Mouse (Mus musculus): Measurements from ENCODE around the gene Osbpl11. TPM values are rescaled to one million over a fixed set of nuclear protein-coding genes. Genes with fewer than 3 reads are reported as not detected.
"Not testable (repeated sequence)": the region's sequence is repeated elsewhere in the genome, so short reads cannot be mapped to it uniquely, and the experiment has no call there.

Gene Osbpl11
- polyA plus RNA-seq, 1 experiment from 2014 or later, result 11.7 TPM

- no peak for ATAC-seq
- H3K4me3 ChIP-seq (ENCODE audit: low read length), result no peak overlapping the region
- H3K36me3 ChIP-seq (ENCODE audit: control insufficient read depth, insufficient read depth, low read length), result no peaks in the 10 kb centered on the region
- no peak overlapping the region for H3K27ac ChIP-seq (ENCODE audit: low read depth, low read length)
- no peaks in the 10 kb centered on the region for H3K27me3 ChIP-seq (replicated peaks; ENCODE audit: control insufficient read depth, insufficient read depth, low read length)
- no peaks in the 10 kb centered on the region for H3K9me3 ChIP-seq (ENCODE audit: control insufficient read depth, low read length)
- 87% methylated on average over 11 of the region's 11 CpGs for WGBS
- H3K9ac ChIP-seq (ENCODE audit: low read depth, low read length), result no peak overlapping the region
- no peak overlapping the region for H3K4me2 ChIP-seq (ENCODE audit: low read length)
- no peaks in the 10 kb centered on the region for H3K4me1 ChIP-seq (ENCODE audit: control insufficient read depth, insufficient read depth, low read depth, low read length)
Measured at GRCm38 (mm10) chr16:33158006-33158405, 26.9 kb upstream of the Osbpl11 start.

DNA sequence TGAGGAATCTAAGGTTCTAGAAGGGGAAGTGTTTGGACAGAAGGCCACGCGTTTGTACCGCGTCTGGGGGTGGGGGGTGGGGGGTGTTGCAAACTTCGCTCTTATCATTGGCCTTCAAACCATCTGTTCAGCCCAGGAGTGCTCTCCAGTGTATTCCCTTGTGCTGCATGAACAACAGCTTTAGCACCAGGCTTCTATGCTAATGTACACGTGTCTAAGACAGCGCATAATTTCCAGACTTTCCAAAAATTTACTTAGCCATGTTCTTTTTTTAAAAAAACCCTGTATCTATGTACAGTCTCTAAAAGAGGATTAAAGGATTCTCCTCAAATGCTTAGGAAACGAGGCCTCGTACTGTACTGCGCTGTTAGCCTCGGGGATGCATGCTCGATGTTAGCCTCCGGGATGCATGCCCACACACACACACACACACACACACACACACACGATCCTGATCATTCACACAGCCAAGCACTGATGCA is 26.2 kb upstream of the Osbpl11 start:
- no peak overlapping the region for H3K4me3 ChIP-seq (ENCODE audit: low read length)
- no peak for ATAC-seq
- no peaks in the 10 kb centered on the region for H3K36me3 ChIP-seq (ENCODE audit: control insufficient read depth, insufficient read depth, low read length)
- no peak overlapping the region for H3K27ac ChIP-seq (ENCODE audit: low read depth, low read length)
- H3K9me3 ChIP-seq (ENCODE audit: control insufficient read depth, low read length), result no peaks in the 10 kb centered on the region
- no peaks in the 10 kb centered on the region for H3K27me3 ChIP-seq (replicated peaks; ENCODE audit: control insufficient read depth, insufficient read depth, low read length)
- H3K4me2 ChIP-seq (ENCODE audit: low read length), result no peak overlapping the region
- no peaks in the 10 kb centered on the region for H3K4me1 ChIP-seq (ENCODE audit: control insufficient read depth, insufficient read depth, low read depth, low read length)
- 74% methylated on average over 14 of the region's 14 CpGs for WGBS
- H3K9ac ChIP-seq (ENCODE audit: low read depth, low read length), result no peak overlapping the region

- Histone ChIP-seq H3K9ac (ENCODE audit: low read depth, low read length) (no peak overlapping the region), H3K4me2 (ENCODE audit: low read length) (no peak overlapping the region), H3K4me1 (ENCODE audit: control insufficient read depth, insufficient read depth, low read depth, low read length) (no peaks in the 10 kb centered on the region), H3K27ac (ENCODE audit: low read depth, low read length) (no peak overlapping the region), H3K4me3 (ENCODE audit: low read length) (no peak overlapping the region), H3K9me3 (ENCODE audit: control insufficient read depth, low read length) (no peaks in the 10 kb centered on the region), H3K36me3 (ENCODE audit: control insufficient read depth, insufficient read depth, low read length) (no peaks in the 10 kb centered on the region), H3K27me3 (replicated peaks; ENCODE audit: control insufficient read depth, insufficient read depth, low read length) (no peaks in the 10 kb centered on the region)
- ATAC-seq, result no peak
- 89% methylated on average over 2 of the region's 2 CpGs for WGBS
Measured at GRCm38 (mm10) chr16:33159363-33159762, 25.5 kb upstream of the Osbpl11 start.

GRCm38 (mm10) chr16:33163330-33164090 is 21.4 kb upstream of the Osbpl11 start:
- Histone ChIP-seq H3K9ac (ENCODE audit: low read depth, low read length) (no peak overlapping the region), H3K36me3 (ENCODE audit: control insufficient read depth, insufficient read depth, low read length) (no peaks in the 10 kb centered on the region), H3K27me3 (replicated peaks; ENCODE audit: control insufficient read depth, insufficient read depth, low read length) (no peaks in the 10 kb centered on the region), H3K27ac (ENCODE audit: low read depth, low read length) (no peak overlapping the region), H3K4me2 (ENCODE audit: low read length) (no peak overlapping the region), H3K4me1 (ENCODE audit: control insufficient read depth, insufficient read depth, low read depth, low read length) (no peaks in the 10 kb centered on the region), H3K4me3 (ENCODE audit: low read length) (no peak overlapping the region), H3K9me3 (ENCODE audit: control insufficient read depth, low read length) (no peaks in the 10 kb centered on the region; the same call in 1 of the 2 replicates)
- no peak for ATAC-seq
- WGBS, result 79% methylated on average over 13 of the region's 13 CpGs

- H3K9me3 ChIP-seq (ENCODE audit: control insufficient read depth, low read length); ATAC-seq; H3K4me3 ChIP-seq (ENCODE audit: low read length); H3K27ac ChIP-seq (ENCODE audit: low read depth, low read length); H3K4me2 ChIP-seq (ENCODE audit: low read length); H3K9ac ChIP-seq (ENCODE audit: low read depth, low read length); H3K27me3 ChIP-seq (replicated peaks; ENCODE audit: control insufficient read depth, insufficient read depth, low read length); H3K4me1 ChIP-seq (ENCODE audit: control insufficient read depth, insufficient read depth, low read depth, low read length); H3K36me3 ChIP-seq (ENCODE audit: control insufficient read depth, insufficient read depth, low read length): not testable (repeated sequence)
- 65% methylated on average over 6 of the region's 6 CpGs for WGBS
Measured at GRCm38 (mm10) chr16:33166284-33166683, 18.6 kb upstream of the Osbpl11 start.

GRCm38 (mm10) chr16:33167537-33167936 is 17.3 kb upstream of the Osbpl11 start:
- Histone ChIP-seq H3K9me3 (ENCODE audit: control insufficient read depth, low read length) (no peaks in the 10 kb centered on the region; the same call in 1 of the 2 replicates), H3K4me2 (ENCODE audit: low read length) (no peak overlapping the region), H3K36me3 (ENCODE audit: control insufficient read depth, insufficient read depth, low read length) (no peaks in the 10 kb centered on the region), H3K4me3 (ENCODE audit: low read length) (no peak overlapping the region), H3K9ac (ENCODE audit: low read depth, low read length) (no peak overlapping the region), H3K27ac (ENCODE audit: low read depth, low read length) (no peak overlapping the region), H3K4me1 (ENCODE audit: control insufficient read depth, insufficient read depth, low read depth, low read length) (no peaks in the 10 kb centered on the region), H3K27me3 (replicated peaks; ENCODE audit: control insufficient read depth, insufficient read depth, low read length) (no peaks in the 10 kb centered on the region)
- no peak for ATAC-seq
- 47% methylated on average over 5 of the region's 5 CpGs for WGBS

- H3K27me3 ChIP-seq (replicated peaks; ENCODE audit: control insufficient read depth, insufficient read depth, low read length), result no peaks in the 10 kb centered on the region
- H3K4me1 ChIP-seq (ENCODE audit: control insufficient read depth, insufficient read depth, low read depth, low read length), result no peaks in the 10 kb centered on the region
- 74% methylated on average over 8 of the region's 8 CpGs for WGBS
- H3K9me3 ChIP-seq (ENCODE audit: control insufficient read depth, low read length), result no peaks in the 10 kb centered on the region; the same call in 1 of the 2 replicates
- no peak overlapping the region for H3K9ac ChIP-seq (ENCODE audit: low read depth, low read length)
- H3K27ac ChIP-seq (ENCODE audit: low read depth, low read length), result no peak overlapping the region
- no peak overlapping the region for H3K4me2 ChIP-seq (ENCODE audit: low read length)
- H3K4me3 ChIP-seq (ENCODE audit: low read length), result no peak overlapping the region
- H3K36me3 ChIP-seq (ENCODE audit: control insufficient read depth, insufficient read depth, low read length), result no peaks in the 10 kb centered on the region
- ATAC-seq, result no peak
Measured at GRCm38 (mm10) chr16:33169471-33170034, 15.3 kb upstream of the Osbpl11 start.

GRCm38 (mm10) chr16:33170716-33171587 is 13.9 kb upstream of the Osbpl11 start:
- Histone ChIP-seq H3K4me1 (ENCODE audit: control insufficient read depth, insufficient read depth, low read depth, low read length) (no peaks in the 10 kb centered on the region), H3K4me3 (ENCODE audit: low read length) (no peak overlapping the region), H3K36me3 (ENCODE audit: control insufficient read depth, insufficient read depth, low read length) (no peaks in the 10 kb centered on the region), H3K4me2 (ENCODE audit: low read length) (no peak overlapping the region), H3K27ac (ENCODE audit: low read depth, low read length) (no peak overlapping the region), H3K9me3 (ENCODE audit: control insufficient read depth, low read length) (no peaks in the 10 kb centered on the region), H3K27me3 (replicated peaks; ENCODE audit: control insufficient read depth, insufficient read depth, low read length) (no peaks in the 10 kb centered on the region), H3K9ac (ENCODE audit: low read depth, low read length) (no peak overlapping the region)
- no peak for ATAC-seq
- WGBS, result 79% methylated on average over 9 of the region's 9 CpGs

DNA sequence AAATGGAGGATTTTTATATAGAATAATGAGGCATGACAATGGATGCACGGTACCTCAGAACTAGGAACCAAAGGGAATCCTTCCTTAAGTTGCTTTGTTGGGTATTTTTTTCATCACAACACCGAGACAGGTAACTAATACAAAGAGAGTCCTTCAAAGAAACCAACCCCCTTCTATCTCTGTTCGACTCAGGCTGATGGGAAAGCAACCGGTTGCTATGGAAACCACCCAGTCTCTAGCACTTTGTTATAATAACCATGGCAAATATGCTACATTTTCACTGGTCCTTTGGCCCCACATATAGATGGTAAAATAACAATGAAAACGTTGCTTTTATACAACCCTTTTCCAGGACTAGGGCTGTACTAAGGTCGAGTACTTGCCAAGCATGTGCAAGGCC is 13.1 kb upstream of the Osbpl11 start:
- Histone ChIP-seq H3K9ac (ENCODE audit: low read depth, low read length) (no peak overlapping the region), H3K4me2 (ENCODE audit: low read length) (no peak overlapping the region), H3K27ac (ENCODE audit: low read depth, low read length) (no peak overlapping the region), H3K4me1 (ENCODE audit: control insufficient read depth, insufficient read depth, low read depth, low read length) (no peaks in the 10 kb centered on the region), H3K9me3 (ENCODE audit: control insufficient read depth, low read length) (no peaks in the 10 kb centered on the region), H3K27me3 (replicated peaks; ENCODE audit: control insufficient read depth, insufficient read depth, low read length) (no peaks in the 10 kb centered on the region), H3K4me3 (ENCODE audit: low read length) (no peak overlapping the region), H3K36me3 (ENCODE audit: control insufficient read depth, insufficient read depth, low read length) (no peaks in the 10 kb centered on the region)
- no peak for ATAC-seq
- 73% methylated on average over 6 of the region's 6 CpGs for WGBS

Measured in hindbrain, embryonic 16.5 days (tissue).